Mouse (Mus musculus) heart, embryonic 10.5 days (tissue): Measurements from ENCODE around the gene Snx33. TPM values are rescaled to one million over a fixed set of nuclear protein-coding genes. Genes with fewer than 3 reads are reported as not detected.
"Not testable (repeated sequence)": the region's sequence is repeated elsewhere in the genome, so short reads cannot be mapped to it uniquely, and the experiment has no call there.

Experiments
- DNase-seq: peaks from one replicate; pipeline ENCODE4 v3.0.0-alpha.2; 2017; ENCODE audit warnings: low spot score
- H3K27ac ChIP-seq: fragments of 300-500 bp; sonication (generic); 2 replicates; pipeline ENCODE4 v1.5.1; 2016; ENCODE audit warnings: mild to moderate bottlenecking
- H3K27me3 ChIP-seq: fragments of 300-500 bp; sonication (generic); 2 replicates; pipeline ENCODE4 v1.6.1; 2016; ENCODE audit warnings: mild to moderate bottlenecking; ENCODE audit not compliant: poor library complexity, insufficient read depth, severe bottlenecking
- H3K36me3 ChIP-seq: fragments of 300-500 bp; sonication (generic); 2 replicates; pipeline ENCODE4 v1.6.1; 2016; ENCODE audit warnings: mild to moderate bottlenecking, moderate library complexity
- H3K4me1 ChIP-seq: fragments of 300-500 bp; sonication (generic); 2 replicates; pipeline ENCODE4 v1.6.1; 2016; ENCODE audit warnings: mild to moderate bottlenecking
- H3K4me3 ChIP-seq: fragments of 300-500 bp; sonication (generic); 2 replicates; pipeline ENCODE4 v1.5.1; 2016; ENCODE audit warnings: mild to moderate bottlenecking, moderate library complexity
- H3K9me3 ChIP-seq: fragments of 300-500 bp; sonication (generic); 2 replicates; pipeline ENCODE4 v1.6.1; 2016; ENCODE audit warnings: mild to moderate bottlenecking, moderate library complexity
- whole genome bisulfite sequencing: fragments of 180-500 bp; shearing (Covaris S2); methylation state at CpG from one replicate; pipeline ENCODE4 v1.1.7; 2016; 5-methylcytosine and 5-hydroxymethylcytosine counted together
- polyA plus RNA-seq: library from polyadenylated mRNA; unstranded; fragments of >200 nt; fragmentation: Nextera tagmentation; extraction: Ambion mirVana; gene quantifications from 2 replicates; pipeline ENCODE4 v1.2.1, GENCODE M21; 2016

The Snx33 gene
- polyA plus RNA-seq, 1 experiment from 2014 or later: 8.0 TPM

DNA sequence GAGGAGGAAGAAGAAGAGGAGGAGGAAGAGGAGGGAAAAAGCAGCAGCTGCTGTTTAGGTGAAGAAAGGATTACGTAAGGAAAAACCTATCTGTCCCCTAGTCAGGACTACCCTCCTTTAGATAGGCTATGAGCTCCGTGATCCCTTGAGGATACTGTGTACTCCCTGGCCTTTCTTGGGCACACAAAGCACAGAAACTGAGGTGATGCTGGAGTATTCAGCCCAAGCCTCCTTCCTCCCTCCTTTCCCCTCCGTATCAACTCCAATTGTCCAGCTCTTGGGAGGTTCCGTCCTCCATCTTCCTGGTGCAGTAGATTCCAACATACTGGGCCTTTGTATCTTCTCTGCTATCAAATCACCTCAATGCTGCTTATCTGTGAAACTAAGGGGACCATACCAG, 5.4 kb downstream of the Snx33 start:
- no peaks in the 10 kb centered on the region for H3K9me3 ChIP-seq
- no peak for DNase-seq
- H3K27ac ChIP-seq: no peak overlapping the region
- 87% methylated on average over 4 of the region's 4 CpGs for WGBS
- peaks cover 54% of the 10 kb centered on the region for H3K36me3 ChIP-seq
- peaks cover 46% of the 10 kb centered on the region for H3K4me1 ChIP-seq
- H3K4me3 ChIP-seq: no peak overlapping the region
- no peaks in the 10 kb centered on the region for H3K27me3 ChIP-seq

DNA sequence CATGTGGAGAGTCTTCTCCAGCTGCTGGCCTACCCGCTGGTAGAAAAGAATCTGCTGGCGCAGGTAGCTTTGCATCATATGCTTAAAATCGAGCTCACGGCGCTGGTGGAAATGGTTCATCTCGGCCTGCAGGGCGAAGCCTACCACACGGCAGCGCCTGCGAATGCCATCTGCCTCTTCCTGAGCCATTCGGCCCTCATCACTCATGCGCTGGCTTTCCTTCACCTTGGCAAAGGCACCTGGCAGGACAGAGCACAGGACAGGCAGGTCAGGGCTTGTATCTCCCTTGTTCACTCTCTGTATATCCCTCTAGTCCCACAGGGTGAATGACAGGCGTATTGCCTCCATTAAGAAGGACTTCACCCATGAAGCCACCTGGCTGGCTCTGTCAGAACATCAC, 9.7 kb downstream of the Snx33 start:
- H3K9me3 ChIP-seq: no peaks in the 10 kb centered on the region
- no peak overlapping the region for H3K27ac ChIP-seq
- H3K27me3 ChIP-seq: no peaks in the 10 kb centered on the region
- peaks cover 8% of the 10 kb centered on the region for H3K4me1 ChIP-seq
- H3K36me3 ChIP-seq: peaks cover 78% of the 10 kb centered on the region
- H3K4me3 ChIP-seq: no peak overlapping the region
- WGBS: 90% methylated on average over 13 of the region's 13 CpGs
- no peak for DNase-seq

DNA sequence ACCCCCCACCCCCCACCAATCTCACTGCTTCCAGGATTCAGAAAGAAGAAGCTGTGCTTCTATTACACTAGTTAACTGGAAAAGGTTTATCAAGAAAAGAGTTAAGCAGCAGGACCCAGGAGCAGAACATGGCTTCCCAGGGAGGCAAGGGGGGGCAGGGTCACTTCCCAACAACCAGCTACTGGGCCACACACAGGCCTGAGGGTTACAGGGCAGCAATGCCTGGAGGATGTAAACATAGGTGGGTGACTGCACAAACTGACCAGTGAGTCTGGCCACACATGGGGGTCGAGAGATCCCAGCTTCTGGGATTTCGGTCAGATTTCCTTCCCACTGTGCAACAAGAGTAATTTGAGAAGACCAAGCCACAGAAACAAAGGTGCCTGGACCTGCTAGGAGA, 11.0 kb downstream of the Snx33 start:
- no peak overlapping the region for H3K4me3 ChIP-seq
- H3K9me3 ChIP-seq: no peaks in the 10 kb centered on the region
- 75% methylated on average over 2 of the region's 2 CpGs for WGBS
- H3K4me1 ChIP-seq: no peaks in the 10 kb centered on the region
- H3K27ac ChIP-seq: no peak overlapping the region
- no peak for DNase-seq
- H3K36me3 ChIP-seq: peaks cover 71% of the 10 kb centered on the region
- H3K27me3 ChIP-seq: no peaks in the 10 kb centered on the region

DNA sequence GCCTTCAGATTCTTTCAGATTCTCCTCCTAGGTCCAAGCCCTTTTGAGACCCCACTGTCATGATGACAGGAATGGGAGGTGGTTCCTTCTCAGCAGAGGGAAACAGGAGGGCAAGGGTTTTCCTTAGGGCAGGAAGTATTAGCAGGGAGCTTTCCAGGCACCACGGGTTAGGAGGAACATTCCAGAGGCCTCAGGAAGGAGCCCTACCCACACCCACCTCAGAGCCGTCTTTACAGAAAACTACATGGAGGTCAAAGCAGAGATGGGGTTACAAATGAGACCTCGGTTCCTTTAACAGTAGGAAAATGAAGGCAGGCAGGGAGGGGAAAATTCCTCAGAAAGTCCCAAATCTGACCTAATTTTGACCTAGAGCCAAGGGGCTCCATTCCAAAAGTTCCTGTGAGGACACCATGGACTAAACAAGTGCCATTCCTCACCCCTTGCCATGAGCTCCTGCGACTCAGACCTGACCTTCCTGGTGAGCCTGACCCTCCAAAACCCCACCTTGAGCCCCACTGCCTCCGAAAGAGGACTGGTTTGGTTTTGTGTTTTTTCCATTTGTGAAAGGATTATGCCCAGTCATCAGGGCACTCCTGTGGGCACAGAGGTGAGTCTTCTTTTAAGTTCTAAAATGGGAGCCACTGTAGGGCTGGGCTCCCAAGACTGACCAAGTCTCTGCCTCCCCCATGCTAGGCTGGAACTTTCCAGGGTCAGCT, 12.3 kb downstream of the Snx33 start:
- no peak for DNase-seq
- WGBS: 70% methylated on average over 5 of the region's 5 CpGs
- Histone ChIP-seq H3K4me1 (no peaks in the 10 kb centered on the region), H3K27me3 (no peaks in the 10 kb centered on the region), H3K27ac (no peak overlapping the region), H3K36me3 (peaks cover 59% of the 10 kb centered on the region), H3K4me3 (no peak overlapping the region), H3K9me3 (no peaks in the 10 kb centered on the region)

DNA sequence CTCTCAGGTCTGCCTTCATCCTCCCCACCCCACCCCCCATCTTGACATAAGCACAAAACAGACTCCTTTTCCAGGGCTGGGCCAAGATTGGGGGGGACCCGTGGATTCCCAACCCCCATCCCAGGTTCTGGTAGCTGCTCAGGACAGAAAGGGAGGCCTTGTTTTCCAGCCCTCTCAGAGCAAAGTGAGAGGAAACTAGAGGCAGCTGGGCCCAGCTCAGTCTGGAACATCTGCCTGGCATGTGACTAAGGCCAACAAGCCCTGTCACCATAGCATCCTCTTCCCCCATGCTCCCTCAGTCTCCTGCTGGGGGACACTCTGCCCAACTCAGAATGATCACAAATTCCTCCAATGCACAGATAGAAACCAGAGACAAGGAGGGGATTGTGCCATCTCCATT, 13.1 kb downstream of the Snx33 start:
- no peaks in the 10 kb centered on the region for H3K4me1 ChIP-seq
- WGBS: 73% methylated on average over 1 of the region's 1 CpGs
- no peak for DNase-seq
- H3K9me3 ChIP-seq: no peaks in the 10 kb centered on the region
- peaks cover 52% of the 10 kb centered on the region for H3K36me3 ChIP-seq
- H3K27me3 ChIP-seq: no peaks in the 10 kb centered on the region
- no peak overlapping the region for H3K27ac ChIP-seq
- H3K4me3 ChIP-seq: no peak overlapping the region

DNA sequence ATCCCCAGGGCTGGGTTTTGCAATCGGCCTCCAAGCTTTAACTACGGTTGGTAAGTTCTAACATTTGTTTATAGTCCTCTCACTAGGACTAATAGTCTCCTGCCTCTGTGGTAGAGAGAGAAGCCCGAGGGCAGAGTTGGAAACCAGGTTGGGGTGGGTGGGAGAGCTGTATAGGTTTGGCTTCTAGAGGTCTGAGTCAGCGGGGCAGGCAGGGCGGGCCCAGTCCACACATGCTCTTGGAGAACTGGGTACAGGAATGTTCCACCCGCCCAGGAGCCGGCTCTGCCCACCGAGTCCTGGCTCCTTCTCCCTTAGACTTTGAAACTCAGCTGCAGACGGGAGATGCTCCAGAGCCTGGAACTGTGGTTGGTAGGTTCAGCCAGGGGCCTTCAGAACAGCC, 14.2 kb downstream of the Snx33 start:
- Histone ChIP-seq H3K27me3 (no peaks in the 10 kb centered on the region), H3K36me3 (peaks cover 42% of the 10 kb centered on the region), H3K9me3 (no peaks in the 10 kb centered on the region), H3K27ac (no peak overlapping the region), H3K4me3 (no peak overlapping the region), H3K4me1 (peaks cover 6% of the 10 kb centered on the region; the same call in 1 of the 2 replicates)
- 80% methylated on average over 9 of the region's 9 CpGs for WGBS
- DNase-seq: no peak

DNA sequence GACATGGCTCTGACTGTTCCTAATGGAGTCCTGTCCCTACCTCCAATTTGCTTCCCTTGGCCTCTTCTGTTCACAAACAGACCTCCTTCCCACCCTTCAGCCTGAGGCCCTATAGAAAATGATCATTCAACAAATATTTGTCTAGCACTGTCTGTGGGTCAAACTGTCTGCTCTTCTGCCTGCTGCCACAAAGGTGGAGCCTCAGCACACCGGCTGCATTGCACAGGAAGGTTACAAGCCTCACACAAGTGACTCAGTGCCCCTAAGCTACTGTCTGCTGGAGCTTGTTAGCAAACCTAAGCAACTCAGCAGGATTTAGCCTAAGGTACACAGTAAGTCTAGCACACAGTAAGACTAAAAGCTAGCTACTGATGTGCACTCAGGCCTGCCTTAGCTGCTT, 17.2 kb downstream of the Snx33 start:
- H3K9me3 ChIP-seq: no peaks in the 10 kb centered on the region
- no peak for DNase-seq
- 74% methylated on average over 1 of the region's 1 CpGs for WGBS
- no peak overlapping the region for H3K4me3 ChIP-seq
- peaks cover 14% of the 10 kb centered on the region; the same call in 1 of the 2 replicates for H3K36me3 ChIP-seq
- peaks cover 12% of the 10 kb centered on the region; the same call in 1 of the 2 replicates for H3K4me1 ChIP-seq
- H3K27me3 ChIP-seq: no peaks in the 10 kb centered on the region
- no peak overlapping the region for H3K27ac ChIP-seq

DNA sequence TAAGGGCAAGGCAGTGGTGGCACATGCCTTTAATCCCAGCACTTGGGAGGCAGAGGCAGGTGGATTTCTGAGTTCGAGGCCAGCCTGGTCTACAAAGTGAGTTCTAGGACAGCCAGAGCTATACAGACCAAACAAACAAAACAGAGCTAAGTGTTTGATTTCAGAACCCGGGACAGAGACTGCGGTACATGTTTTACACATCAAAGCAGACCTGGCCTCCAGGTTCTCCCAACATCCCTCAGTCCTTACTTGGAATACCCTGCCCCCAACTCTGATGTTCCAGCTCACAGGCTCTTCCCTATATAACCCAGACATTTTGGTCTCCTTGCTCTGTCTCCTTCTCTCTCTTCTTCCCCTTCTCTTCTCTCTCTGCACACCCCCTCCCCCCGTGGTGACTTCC, 18.2 kb downstream of the Snx33 start:
- H3K36me3 ChIP-seq, DNase-seq, H3K9me3 ChIP-seq, H3K4me3 ChIP-seq, H3K27ac ChIP-seq, H3K27me3 ChIP-seq: not testable (repeated sequence)
- peaks cover 12% of the 10 kb centered on the region; the same call in 1 of the 2 replicates for H3K4me1 ChIP-seq
- 40% methylated on average over 4 of the region's 4 CpGs for WGBS

DNA sequence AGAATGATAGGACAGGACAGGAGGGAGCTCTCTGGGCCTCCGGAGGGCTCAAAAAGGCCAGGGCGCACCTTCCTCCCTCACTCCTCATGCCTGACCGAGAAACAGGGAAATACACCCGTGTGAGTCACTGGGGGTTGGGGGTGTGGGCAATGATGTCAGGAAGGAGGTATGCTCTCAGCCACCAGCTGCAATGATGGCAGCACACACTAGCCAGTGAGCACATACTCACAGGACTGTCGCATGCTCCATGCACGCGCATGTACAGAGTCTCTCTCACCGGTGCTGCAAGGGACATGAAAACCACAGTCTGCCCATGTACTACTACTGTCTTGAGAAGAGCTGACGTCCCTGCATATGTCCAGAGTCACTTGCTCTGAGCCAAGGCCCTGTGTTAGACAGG, 20.6 kb downstream of the Snx33 start:
- WGBS: 63% methylated on average over 9 of the region's 9 CpGs
- H3K9me3 ChIP-seq: no peaks in the 10 kb centered on the region
- H3K4me3 ChIP-seq: no peak overlapping the region
- no peak for DNase-seq
- no peaks in the 10 kb centered on the region for H3K27me3 ChIP-seq
- no peak overlapping the region; the same call in 1 of the 2 replicates for H3K27ac ChIP-seq
- no peaks in the 10 kb centered on the region for H3K36me3 ChIP-seq
- peaks cover 12% of the 10 kb centered on the region; the same call in 1 of the 2 replicates for H3K4me1 ChIP-seq

DNA sequence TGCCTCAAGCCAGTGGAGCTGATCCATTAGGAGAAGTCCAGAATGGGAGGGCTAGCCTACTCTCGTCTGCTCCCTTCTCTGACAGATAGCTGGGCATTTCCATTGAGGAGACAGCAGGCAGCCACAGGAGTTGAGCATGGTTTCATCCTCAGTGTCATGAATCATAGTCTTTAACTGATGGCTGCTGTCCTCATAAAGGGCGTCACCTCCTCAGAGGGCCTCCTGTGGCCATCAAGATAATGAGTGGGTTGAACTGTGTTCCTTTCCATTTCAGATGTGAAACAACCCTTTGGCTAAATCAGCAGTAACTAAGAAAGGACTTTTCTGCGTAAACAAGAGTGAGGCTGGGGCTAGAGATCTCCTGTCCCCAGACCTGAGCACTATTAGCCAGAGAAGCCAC, 24.5 kb downstream of the Snx33 start:
- no peaks in the 10 kb centered on the region for H3K36me3 ChIP-seq
- 72% methylated on average over 3 of the region's 3 CpGs for WGBS
- H3K4me1 ChIP-seq: peaks cover 26% of the 10 kb centered on the region

DNA sequence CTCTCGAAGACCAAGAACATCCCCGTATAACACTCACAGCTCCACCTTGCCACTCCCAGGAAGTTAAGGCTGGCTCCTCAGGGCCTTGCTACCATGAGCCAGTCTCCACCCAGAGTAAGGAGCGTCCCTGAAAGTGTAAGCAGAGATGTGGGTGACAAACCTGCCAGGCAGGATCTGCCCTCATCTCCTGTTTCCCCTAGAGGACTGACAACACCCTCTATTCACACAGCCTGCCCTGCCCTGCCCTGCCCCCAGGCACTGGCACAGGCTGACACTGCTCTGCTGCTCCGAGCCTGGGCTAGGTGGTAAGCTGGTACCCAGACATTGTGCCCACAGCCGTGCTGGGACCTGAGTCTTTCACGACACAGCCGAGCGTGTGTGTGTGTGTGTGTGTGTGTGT, 27.0 kb downstream of the Snx33 start:
- WGBS: 59% methylated on average over 8 of the region's 8 CpGs
- no peak for DNase-seq
- H3K4me3 ChIP-seq: no peak overlapping the region
- H3K9me3 ChIP-seq: no peaks in the 10 kb centered on the region
- peaks cover 26% of the 10 kb centered on the region for H3K4me1 ChIP-seq
- peaks cover 21% of the 10 kb centered on the region for H3K36me3 ChIP-seq
- H3K27me3 ChIP-seq: no peaks in the 10 kb centered on the region
- no peak overlapping the region for H3K27ac ChIP-seq

More for the DNA sequence above, 24.5 kb downstream of the Snx33 start:
- Histone ChIP-seq H3K4me3 (no peak overlapping the region), H3K27me3 (no peaks in the 10 kb centered on the region), H3K9me3 (no peaks in the 10 kb centered on the region), H3K27ac (no peak overlapping the region)
- no peak for DNase-seq

DNA sequence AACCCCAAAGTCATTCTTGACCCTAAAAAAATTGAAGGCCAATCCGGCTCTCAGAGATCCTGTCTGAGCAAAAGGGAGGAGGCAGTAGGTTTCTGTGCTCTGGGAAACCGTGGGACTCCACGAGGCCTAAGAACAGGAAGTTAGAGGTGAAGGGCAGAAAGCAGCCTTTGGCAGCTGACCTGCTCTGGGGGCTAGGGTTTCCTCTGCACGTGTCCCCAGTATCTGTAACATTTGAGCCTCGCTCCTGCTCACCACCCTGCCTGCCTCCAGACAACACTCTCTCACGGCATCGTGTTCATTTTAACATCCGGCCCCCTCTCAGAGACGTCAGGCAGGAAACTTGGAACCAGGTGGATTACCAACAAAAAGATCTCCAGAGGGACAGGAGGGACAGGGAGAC, 27.6 kb downstream of the Snx33 start:
- H3K27ac ChIP-seq: 0 out of 2 replicates have a peak overlapping the region, but pooled peaks have one; percentile 11
- DNase-seq: no peak
- 47% methylated on average over 9 of the region's 9 CpGs for WGBS

DNA sequence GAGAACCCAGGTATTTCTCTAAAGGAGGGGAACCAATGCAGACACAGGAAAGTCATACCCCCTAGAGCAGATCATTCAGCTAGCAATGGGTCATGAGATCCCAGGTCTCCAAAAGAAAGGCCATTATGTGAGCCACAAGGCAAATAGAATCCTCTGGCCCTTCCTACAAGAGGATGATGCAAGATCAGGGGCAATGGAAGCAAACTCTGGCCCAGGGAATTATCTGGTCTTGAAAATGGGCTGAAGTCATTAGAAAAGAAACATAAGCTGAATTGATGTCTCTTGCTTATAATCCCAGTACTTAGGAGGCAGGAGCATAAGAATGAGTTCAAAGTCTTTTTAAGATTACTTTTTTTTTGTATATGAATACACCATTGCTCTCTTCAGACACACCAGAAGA, 28.1 kb downstream of the Snx33 start:
- no peaks in the 10 kb centered on the region for H3K27me3 ChIP-seq
- H3K4me1 ChIP-seq: peaks cover 26% of the 10 kb centered on the region
- peaks cover 29% of the 10 kb centered on the region for H3K36me3 ChIP-seq
- no peaks in the 10 kb centered on the region for H3K9me3 ChIP-seq
- DNase-seq: no peak
- H3K27ac ChIP-seq: no peak overlapping the region
- H3K4me3 ChIP-seq: no peak overlapping the region

More for the DNA sequence above, 27.6 kb downstream of the Snx33 start:
- no peak overlapping the region for H3K4me3 ChIP-seq
- H3K4me1 ChIP-seq: peaks cover 26% of the 10 kb centered on the region
- H3K36me3 ChIP-seq: peaks cover 24% of the 10 kb centered on the region
- H3K9me3 ChIP-seq: no peaks in the 10 kb centered on the region
- H3K27me3 ChIP-seq: no peaks in the 10 kb centered on the region

DNA sequence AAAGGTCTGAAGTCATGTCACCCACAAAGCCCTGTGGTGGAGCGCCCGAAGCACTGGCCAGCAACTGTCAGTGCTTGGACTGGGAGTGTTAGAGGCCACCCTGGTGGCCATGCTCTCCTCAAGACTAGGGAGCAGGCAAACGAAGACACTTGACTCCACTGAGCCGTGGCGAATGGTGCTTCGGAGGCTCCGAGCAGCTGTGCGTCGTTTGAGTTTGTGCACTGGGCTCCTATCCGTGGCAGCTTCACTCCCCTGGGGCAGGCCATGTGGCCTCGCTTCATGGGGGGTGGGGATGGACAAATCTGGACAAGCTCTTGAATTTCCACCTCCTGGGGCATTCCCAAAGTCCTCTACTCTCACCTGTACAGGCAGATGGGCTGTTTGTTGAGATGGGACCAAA, 28.8 kb downstream of the Snx33 start:
- WGBS: 84% methylated on average over 11 of the region's 11 CpGs
- no peak overlapping the region for H3K27ac ChIP-seq
- H3K36me3 ChIP-seq: peaks cover 33% of the 10 kb centered on the region

More for the DNA sequence above, 28.8 kb downstream of the Snx33 start:
- H3K4me3 ChIP-seq: no peak overlapping the region
- no peak for DNase-seq
- H3K4me1 ChIP-seq: peaks cover 29% of the 10 kb centered on the region
- H3K27me3 ChIP-seq: no peaks in the 10 kb centered on the region
- no peaks in the 10 kb centered on the region for H3K9me3 ChIP-seq
